In the genomic region with DNA sequence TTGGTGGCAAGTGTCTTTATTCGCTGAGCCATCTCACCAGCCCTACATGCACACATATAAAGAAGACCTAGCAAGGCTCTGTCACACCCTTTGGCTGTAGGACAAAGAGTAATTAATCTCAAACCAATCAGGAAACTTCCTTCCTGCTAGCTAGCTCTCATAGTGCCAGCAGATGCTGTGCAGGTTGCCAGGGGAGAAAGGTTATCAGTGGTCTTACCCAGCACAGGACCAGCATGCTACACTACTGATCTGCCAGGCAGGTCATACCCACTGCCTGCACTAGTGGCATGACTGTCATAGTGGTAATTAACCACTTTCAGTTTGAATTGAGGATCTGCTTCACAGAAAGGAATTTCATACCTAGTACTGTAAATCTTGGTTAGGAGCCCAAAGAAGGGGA, we compare ENCODE assay signal across 22 mouse cellular contexts. TPM values are rescaled to one million over a fixed set of nuclear protein-coding genes. Genes with fewer than 3 reads are reported as not detected.
DNase-seq lines count a peak whose midpoint lies in the region.
"Had no signal": no experiment of that assay in that cellular context is flagged by ENCODE, and none has a peak within 500 bp of the region (broad histone marks: within the 10 kb centered on the region; RNA-seq: fewer than 3 reads in every experiment).

No protein-coding gene starts in this region.

- DNase-seq in 416B (ENCODE audit: low read depth) (peak; percentile 31), A20 (ENCODE audit: low read depth, low spot score) (peak; percentile 18)
- DNase-seq in induced T-regulatory cell, adult 2 months (ENCODE audit: low read depth): peak; percentile 71
- DNase-seq in c-Kit-positive CD71-positive TER-119-positive erythroid progenitor cells, embryonic 14.5 days (ENCODE audit: low spot score): no peak
- DNase-seq in lung, adult 18-20 months: no peak
- DNase-seq in layer of hippocampus, postnatal 14 days (ENCODE audit: low spot score in 2 of 2): no peak
- DNase-seq: adrenal gland, adult 2 months; adrenal gland, postnatal 14 days; B cell, adult 2 months; cerebellum, adult 11-12 months; cerebellum, adult 8-10 months; cerebellum, postnatal 14 days; forebrain, postnatal 0 days; gastrocnemius, adult 2 months; gastrocnemius, postnatal 14 days; heart, adult 11 months had no signal

RNA-seq across cellular contexts. Expression of a gene that starts 29.2 kb away (rescaled TPM):
- not detected for total RNA-seq in layer of hippocampus, postnatal 14 days (2021)
- total RNA-seq: adrenal gland, adult 2 months; adrenal gland, postnatal 14 days; adrenal gland, postnatal 4 days; forebrain, postnatal 0 days; gastrocnemius, adult 2 months; gastrocnemius, postnatal 14 days; gastrocnemius, postnatal 4 days; heart, adult 8-10 months; heart, postnatal 25 days; MEL had no signal

RNA-seq across cellular contexts. Expression of a gene that starts 50.5 kb away (rescaled TPM):
- not detected for total RNA-seq in layer of hippocampus, postnatal 14 days (2021)
- total RNA-seq: adrenal gland, adult 2 months; adrenal gland, postnatal 14 days; adrenal gland, postnatal 4 days; forebrain, postnatal 0 days; gastrocnemius, adult 2 months; gastrocnemius, postnatal 14 days; gastrocnemius, postnatal 4 days; heart, adult 8-10 months; heart, postnatal 25 days; hematopoietic stem cell, adult 5-6 weeks; MEL had no signal

Comparison
In these comparisons a context has a peak if more than half of its experiments do, and no peak if none do; other contexts are left out.
1. DNase-seq: peak in 416B (single experiment), A20 (single experiment) and induced T-regulatory cell, adult 2 months (single experiment); none in c-Kit-positive CD71-positive TER-119-positive erythroid progenitor cells, embryonic 14.5 days (single experiment), lung, adult 18-20 months (0 of 2) and layer of hippocampus, postnatal 14 days (0 of 2).